In the genomic region with DNA sequence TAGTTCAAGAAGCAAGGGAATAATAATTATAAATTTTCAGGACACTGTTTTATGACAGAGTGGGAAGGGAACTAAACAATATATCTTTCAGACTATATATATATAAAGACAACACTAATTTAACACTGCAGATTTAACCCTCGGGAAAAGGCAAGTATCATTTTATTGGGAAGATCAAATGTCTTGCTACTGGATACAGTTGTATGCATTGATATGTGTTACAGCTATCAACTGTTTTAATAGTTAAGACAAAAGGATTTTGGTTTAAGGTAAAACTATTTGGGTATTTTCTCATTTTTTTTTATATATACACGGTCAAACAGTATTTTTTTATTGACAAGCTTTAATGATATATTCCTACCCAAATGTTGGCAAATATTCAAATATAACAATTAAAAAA, we compare ENCODE assay signal across 13 mouse cellular contexts. TPM values are rescaled to one million over a fixed set of nuclear protein-coding genes. Genes with fewer than 3 reads are reported as not detected.
DNase-seq lines count a peak whose midpoint lies in the region; ATAC-seq lines count a peak whose summit lies in the region.
"Had no signal": no experiment of that assay in that cellular context is flagged by ENCODE, and none has a peak within 500 bp of the region (broad histone marks: within the 10 kb centered on the region; RNA-seq: fewer than 3 reads in every experiment).

No protein-coding gene starts in this region.

- 37% methylated on average over 2 of the region's 2 CpGs for WGBS in intestine, embryonic 14.5 days
- 22% methylated on average over 2 of the region's 2 CpGs for WGBS in intestine, embryonic 16.5 days
- 45% methylated on average over 2 of the region's 2 CpGs for WGBS in neural tube, embryonic 13.5 days
- 23% methylated on average over 2 of the region's 2 CpGs for WGBS in kidney, embryonic 16.5 days
- WGBS in kidney, embryonic 15.5 days, result 25% methylated on average over 2 of the region's 2 CpGs

- DNase-seq in intestine, embryonic 14.5 days (ENCODE audit: low spot score), result no peak
- no peak for DNase-seq in neural tube, embryonic 10.5 days (ENCODE audit: extremely low spot score, low spot score)
- DNase-seq: cerebellum, adult 9-10 months; kidney, adult 2 months; layer of hippocampus, adult 9-11 months had no signal

- peak overlapping the region; percentile 37; the same call in 1 of the 2 replicates for H3K4me2 ChIP-seq in intestine, embryonic 14.5 days (ENCODE audit: low read length)
- no peak overlapping the region for H3K4me2 ChIP-seq in intestine, embryonic 16.5 days (ENCODE audit: low read depth, low read length)
- peak overlapping the region; percentile 47; the same call in 1 of the 2 replicates for H3K4me2 ChIP-seq in neural tube, embryonic 13.5 days
- H3K4me2 ChIP-seq in kidney, embryonic 16.5 days (replicated peaks; ENCODE audit: low read depth, low read length), result no peak overlapping the region
- H3K4me2 ChIP-seq in kidney, embryonic 15.5 days, result no peak overlapping the region

- H3K27me3 ChIP-seq in erythroblast, embryonic 14.5 days (ENCODE audit: control insufficient read depth), result no peaks in the 10 kb centered on the region
- no peaks in the 10 kb centered on the region for H3K27me3 ChIP-seq in intestine, embryonic 14.5 days (replicated peaks; ENCODE audit: control insufficient read depth, insufficient read depth, low read length)
- H3K27me3 ChIP-seq in intestine, embryonic 16.5 days (replicated peaks; ENCODE audit: control insufficient read depth, insufficient read depth, low read length), result no peaks in the 10 kb centered on the region
- H3K27me3 ChIP-seq in neural tube, embryonic 13.5 days, result no peaks in the 10 kb centered on the region
- no peaks in the 10 kb centered on the region for H3K27me3 ChIP-seq in kidney, embryonic 16.5 days (ENCODE audit: insufficient read depth, low read length)
- no peaks in the 10 kb centered on the region for H3K27me3 ChIP-seq in kidney, embryonic 15.5 days
- H3K27me3 ChIP-seq: limb, embryonic 12.5 days had no signal

- no peak for ATAC-seq in erythroblast, adult 5-6 weeks (replicated peaks; ENCODE audit: low FRiP score, poor library complexity, severe bottlenecking)
- no peak for ATAC-seq in intestine, embryonic 14.5 days (replicated peaks; ENCODE audit: low FRiP score, low TSS enrichment, low read depth)
- no peak for ATAC-seq in intestine, embryonic 16.5 days
- ATAC-seq in neural tube, embryonic 13.5 days (ENCODE audit: low read depth), result no peak
- no peak for ATAC-seq in kidney, embryonic 16.5 days (ENCODE audit: low FRiP score, low TSS enrichment)
- no peak for ATAC-seq in kidney, embryonic 15.5 days (replicated peaks; ENCODE audit: low FRiP score)
- ATAC-seq: lung, postnatal 0 days had no signal

- H3K4me3 ChIP-seq in erythroblast, embryonic 14.5 days (replicated peaks), result peak overlapping the region; percentile 100
- 0 out of 2 replicates have a peak overlapping the region, but pooled peaks have one; percentile 20 for H3K4me3 ChIP-seq in intestine, embryonic 14.5 days (ENCODE audit: low read depth, low read length)
- H3K4me3 ChIP-seq in intestine, embryonic 16.5 days (ENCODE audit: low read length), result no peak overlapping the region
- no peak overlapping the region for H3K4me3 ChIP-seq in neural tube, embryonic 13.5 days
- H3K4me3 ChIP-seq in kidney, embryonic 16.5 days (ENCODE audit: low read length), result no peak overlapping the region
- H3K4me3 ChIP-seq in kidney, embryonic 15.5 days (replicated peaks), result no peak overlapping the region

- H3K9ac ChIP-seq in intestine, embryonic 14.5 days (ENCODE audit: low read length), result no peak overlapping the region
- no peak overlapping the region for H3K9ac ChIP-seq in intestine, embryonic 16.5 days (ENCODE audit: low read depth, low read length)
- H3K9ac ChIP-seq in neural tube, embryonic 13.5 days, result no peak overlapping the region
- no peak overlapping the region for H3K9ac ChIP-seq in kidney, embryonic 16.5 days (replicated peaks; ENCODE audit: low read length)
- H3K9ac ChIP-seq in kidney, embryonic 15.5 days, result no peak overlapping the region

- H3K36me3 ChIP-seq in erythroblast, embryonic 14.5 days (ENCODE audit: control insufficient read depth), result peaks cover 57% of the 10 kb centered on the region
- H3K36me3 ChIP-seq in intestine, embryonic 14.5 days (ENCODE audit: control insufficient read depth, insufficient read depth, low read length), result peaks cover 25% of the 10 kb centered on the region
- peaks cover 3% of the 10 kb centered on the region; the same call in 1 of the 2 replicates for H3K36me3 ChIP-seq in intestine, embryonic 16.5 days (ENCODE audit: control insufficient read depth, insufficient read depth, low read length)
- peaks cover 12% of the 10 kb centered on the region for H3K36me3 ChIP-seq in neural tube, embryonic 13.5 days
- peaks cover 14% of the 10 kb centered on the region; the same call in 1 of the 2 replicates for H3K36me3 ChIP-seq in kidney, embryonic 16.5 days (ENCODE audit: insufficient read depth, low read length)
- H3K36me3 ChIP-seq in kidney, embryonic 15.5 days, result peaks cover 24% of the 10 kb centered on the region

- H3K27ac ChIP-seq in intestine, embryonic 14.5 days (ENCODE audit: low read depth), result no peak overlapping the region
- H3K27ac ChIP-seq in intestine, embryonic 16.5 days (ENCODE audit: low read length), result no peak overlapping the region
- no peak overlapping the region for H3K27ac ChIP-seq in neural tube, embryonic 13.5 days (replicated peaks)
- H3K27ac ChIP-seq in kidney, embryonic 16.5 days (ENCODE audit: low read length), result no peak overlapping the region
- no peak overlapping the region for H3K27ac ChIP-seq in kidney, embryonic 15.5 days
- H3K27ac ChIP-seq: limb, embryonic 12.5 days had no signal

- peaks cover 43% of the 10 kb centered on the region for H3K4me1 ChIP-seq in erythroblast, embryonic 14.5 days (ENCODE audit: control insufficient read depth)
- peaks cover 2% of the 10 kb centered on the region for H3K4me1 ChIP-seq in intestine, embryonic 14.5 days (replicated peaks; ENCODE audit: control insufficient read depth, insufficient read depth, low read length)
- peaks cover 4% of the 10 kb centered on the region for H3K4me1 ChIP-seq in intestine, embryonic 16.5 days (ENCODE audit: control insufficient read depth, insufficient read depth, low read length)
- peaks cover 30% of the 10 kb centered on the region for H3K4me1 ChIP-seq in neural tube, embryonic 13.5 days (replicated peaks)
- H3K4me1 ChIP-seq in kidney, embryonic 16.5 days (ENCODE audit: insufficient read depth, low read length), result peaks cover 18% of the 10 kb centered on the region
- peaks cover 17% of the 10 kb centered on the region for H3K4me1 ChIP-seq in kidney, embryonic 15.5 days

- H3K9me3 ChIP-seq in erythroblast, embryonic 14.5 days (ENCODE audit: control insufficient read depth, low read length), result no peaks in the 10 kb centered on the region
- no peaks in the 10 kb centered on the region for H3K9me3 ChIP-seq in intestine, embryonic 14.5 days (ENCODE audit: control insufficient read depth, low read length)
- no peaks in the 10 kb centered on the region for H3K9me3 ChIP-seq in intestine, embryonic 16.5 days (ENCODE audit: control insufficient read depth, low read length)
- H3K9me3 ChIP-seq in neural tube, embryonic 13.5 days, result peaks cover 4% of the 10 kb centered on the region; the same call in 1 of the 2 replicates
- no peaks in the 10 kb centered on the region for H3K9me3 ChIP-seq in kidney, embryonic 16.5 days (ENCODE audit: low read length)
- H3K9me3 ChIP-seq in kidney, embryonic 15.5 days (replicated peaks), result no peaks in the 10 kb centered on the region
- H3K9me3 ChIP-seq: limb, embryonic 12.5 days had no signal

RNA-seq across cellular contexts. Expression of gene Chd2, which starts 13.2 kb away (rescaled TPM):
- 6.4 and 7.1 TPM in 2 replicates for polyA plus RNA-seq in erythroblast, embryonic 14.5 days (2012)
- 125 and 149 TPM in 2 replicates for total RNA-seq in erythroblast, adult 5-6 weeks (2015; ENCODE audit: low replicate concordance)
- 546 and 581 TPM in 2 replicates for total RNA-seq in erythroblast, adult 5-6 weeks (2017; ENCODE audit: low replicate concordance)
- 50.5 and 68.2 TPM in 2 replicates for polyA plus RNA-seq in intestine, embryonic 14.5 days (2014; fragmentation: Nextera tagmentation; extraction: Ambion mirVana)
- polyA plus RNA-seq in intestine, embryonic 16.5 days (2015; fragmentation: Nextera tagmentation; extraction: Ambion mirVana), result 40.1 and 41.1 TPM in 2 replicates
- 34.6 and 45.5 TPM in 2 replicates for polyA plus RNA-seq in neural tube, embryonic 13.5 days (2015; fragmentation: Nextera tagmentation; extraction: Ambion mirVana)
- 45.3 and 59.0 TPM in 2 replicates for polyA plus RNA-seq in kidney, embryonic 16.5 days (2015; fragmentation: Nextera tagmentation; extraction: Ambion mirVana)
- 56.6 and 61.7 TPM in 2 replicates for polyA plus RNA-seq in kidney, embryonic 15.5 days (2015; fragmentation: Nextera tagmentation; extraction: Ambion mirVana)

Comparison
In these comparisons a context has a peak if more than half of its experiments do, and no peak if none do; other contexts are left out.
1. H3K4me3 ChIP-seq: peak in erythroblast, embryonic 14.5 days (single experiment) and intestine, embryonic 14.5 days (single experiment); none in intestine, embryonic 16.5 days (single experiment), neural tube, embryonic 13.5 days (single experiment), kidney, embryonic 16.5 days (single experiment) and kidney, embryonic 15.5 days (single experiment).
2. H3K4me2 ChIP-seq: peak in intestine, embryonic 14.5 days (single experiment) and neural tube, embryonic 13.5 days (single experiment); none in intestine, embryonic 16.5 days (single experiment), kidney, embryonic 16.5 days (single experiment) and kidney, embryonic 15.5 days (single experiment).